Mouse (Mus musculus) C2C12 (cell line): ENCODE data around the gene Kif1a.

Experiments used
- CTCF ChIP-seq: IDR thresholded peaks from one replicate; pipeline ENCODE4 v1.5.1; 2011; ENCODE audit not compliant: control insufficient read depth, insufficient read depth, insufficient read length
- MAX ChIP-seq: IDR thresholded peaks from one replicate; pipeline ENCODE4 v1.6.1; 2011; ENCODE audit warnings: mild to moderate bottlenecking, control low read depth
- MYOG ChIP-seq: IDR thresholded peaks from one replicate; pipeline ENCODE4 v1.6.1; 2011; ENCODE audit not compliant: control insufficient read depth, insufficient read length; ENCODE audit errors: extremely low read depth
- USF1 ChIP-seq: IDR thresholded peaks from one replicate; pipeline ENCODE4 v1.6.1; 2011; ENCODE audit warnings: low read depth, mild to moderate bottlenecking, control low read depth, moderate library complexity

- no peak for TF ChIP-seq CTCF
- TF ChIP-seq USF1 = no peak
- TF ChIP-seq MYOG = no peak
- TF ChIP-seq MAX = no peak
Measured at GRCm38 (mm10) chr1:92972854-92973253, 128.9 kb downstream of the Kif1a start.
